Mouse (Mus musculus) splenic B cell, adult 2 months (primary cell): Measurements from ENCODE around the gene Tbx5.

Experiments
- DNase-seq: peaks from one replicate; pipeline ENCODE4 v3.0.0-alpha.2; 2011; ENCODE audit warnings: low read depth, low spot score
- H3K27me3 ChIP-seq: 2 replicates; pipeline ENCODE4 v1.6.1; 2012; ENCODE audit warnings: mild to moderate bottlenecking, low read length, moderate library complexity, mixed read lengths; ENCODE audit not compliant: control insufficient read depth, poor library complexity, insufficient read depth, severe bottlenecking
- H3K36me3 ChIP-seq: 2 replicates; pipeline ENCODE4 v1.6.1; 2012; ENCODE audit warnings: mild to moderate bottlenecking, low read length, moderate library complexity, mixed read lengths; ENCODE audit not compliant: control insufficient read depth, poor library complexity, insufficient read depth, severe bottlenecking

Tbx5 gene

DNA sequence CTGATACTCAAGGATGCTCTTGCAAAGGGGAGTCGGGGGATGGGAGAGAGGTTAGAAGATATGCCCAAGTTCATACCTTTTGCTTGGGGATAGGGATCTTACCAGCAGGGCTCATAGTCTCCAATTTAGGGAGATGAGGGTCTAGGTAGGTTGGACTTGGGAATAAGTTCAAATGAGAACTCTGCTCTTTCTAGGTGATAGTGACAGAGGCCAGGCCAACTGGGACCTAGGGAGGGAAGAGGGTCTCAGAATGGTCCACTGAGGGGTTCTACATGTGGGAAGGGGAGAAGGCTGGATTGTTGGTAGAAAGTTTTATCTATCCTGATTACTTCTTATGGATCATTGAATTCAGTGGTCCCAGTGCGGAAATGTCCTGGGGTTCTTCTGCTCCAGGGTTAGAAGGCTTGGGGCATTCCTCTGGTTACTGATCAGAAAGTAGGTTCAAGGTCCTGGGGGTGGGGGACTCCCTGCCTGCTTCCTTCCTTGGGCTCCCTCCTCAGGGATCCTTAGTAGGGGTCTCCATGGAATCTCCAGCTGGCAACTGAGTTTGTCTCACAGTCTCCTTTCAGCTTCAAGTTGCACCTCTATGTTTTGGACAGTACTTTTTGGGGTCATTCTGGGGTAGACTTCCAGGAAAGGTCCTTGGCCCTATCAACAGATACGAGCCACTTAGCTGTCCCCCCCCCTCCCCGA lies 10.4 kb downstream of the Tbx5 start:
- no peak for DNase-seq
- H3K27me3 ChIP-seq, result no peaks in the 10 kb centered on the region; the same call in 1 of the 2 replicates
- no peaks in the 10 kb centered on the region for H3K36me3 ChIP-seq

DNA sequence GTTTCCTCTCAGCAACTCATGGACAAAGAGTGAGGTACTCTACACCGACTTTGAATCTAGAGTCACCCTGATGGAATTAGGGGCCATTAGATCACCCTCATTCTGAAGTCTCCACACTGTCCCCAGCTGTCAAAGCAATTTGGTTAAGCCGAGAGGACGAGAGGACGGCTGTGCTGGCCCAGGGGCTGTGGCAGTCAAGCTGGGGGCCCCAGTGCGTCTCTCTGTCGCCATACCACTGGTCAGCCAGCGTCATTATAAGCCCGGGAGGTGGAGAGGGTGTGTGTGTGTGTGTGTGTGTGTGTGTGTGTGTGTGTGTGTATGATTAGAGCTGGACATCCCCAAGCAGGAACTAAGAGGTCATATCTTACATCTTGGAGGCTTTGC lies 10.9 kb downstream of the Tbx5 start:
- no peak for DNase-seq
- Histone ChIP-seq H3K36me3 (no peaks in the 10 kb centered on the region), H3K27me3 (no peaks in the 10 kb centered on the region; the same call in 1 of the 2 replicates)

DNA sequence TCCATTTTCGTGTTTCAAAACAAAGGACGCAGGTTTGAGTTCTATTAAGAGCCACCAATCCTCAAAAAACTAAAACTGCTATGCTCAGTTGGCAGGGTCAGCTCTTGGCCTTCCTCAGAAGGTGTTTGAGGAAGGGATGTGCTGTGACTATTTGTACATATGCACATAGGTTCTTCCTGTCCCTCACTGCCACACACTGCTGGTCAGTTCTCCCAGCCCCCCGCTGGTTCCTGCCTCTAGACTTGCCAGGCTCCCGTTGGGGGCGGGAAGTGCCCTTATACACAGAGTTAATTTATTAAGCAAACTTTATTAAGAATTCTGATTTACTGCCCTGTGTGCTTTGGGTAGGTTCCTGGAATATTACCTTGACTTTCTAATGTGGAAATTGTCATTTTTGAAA lies 11.9 kb downstream of the Tbx5 start:
- H3K36me3 ChIP-seq, result no peaks in the 10 kb centered on the region
- no peak for DNase-seq
- no peaks in the 10 kb centered on the region; the same call in 1 of the 2 replicates for H3K27me3 ChIP-seq

DNA sequence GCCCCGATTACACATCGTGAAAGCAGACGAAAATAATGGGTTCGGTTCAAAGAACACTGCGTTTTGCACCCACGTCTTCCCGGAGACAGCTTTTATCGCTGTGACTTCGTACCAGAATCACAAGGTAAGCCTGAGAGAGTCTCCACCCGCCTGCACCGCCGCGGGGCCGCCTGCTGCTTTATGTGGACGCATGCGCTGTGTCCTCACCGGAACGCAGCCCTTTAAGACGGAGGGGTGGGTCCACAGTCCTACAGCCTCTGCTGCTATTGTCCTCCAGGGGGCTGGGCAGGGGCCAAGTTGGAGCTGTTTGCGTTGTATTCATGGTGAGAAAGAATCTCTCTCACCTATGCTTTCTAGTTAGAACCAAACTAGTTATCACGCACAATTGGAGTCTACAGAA lies 12.5 kb downstream of the Tbx5 start:
- no peak for DNase-seq
- Histone ChIP-seq H3K36me3 (no peaks in the 10 kb centered on the region), H3K27me3 (no peaks in the 10 kb centered on the region; the same call in 1 of the 2 replicates)

DNA sequence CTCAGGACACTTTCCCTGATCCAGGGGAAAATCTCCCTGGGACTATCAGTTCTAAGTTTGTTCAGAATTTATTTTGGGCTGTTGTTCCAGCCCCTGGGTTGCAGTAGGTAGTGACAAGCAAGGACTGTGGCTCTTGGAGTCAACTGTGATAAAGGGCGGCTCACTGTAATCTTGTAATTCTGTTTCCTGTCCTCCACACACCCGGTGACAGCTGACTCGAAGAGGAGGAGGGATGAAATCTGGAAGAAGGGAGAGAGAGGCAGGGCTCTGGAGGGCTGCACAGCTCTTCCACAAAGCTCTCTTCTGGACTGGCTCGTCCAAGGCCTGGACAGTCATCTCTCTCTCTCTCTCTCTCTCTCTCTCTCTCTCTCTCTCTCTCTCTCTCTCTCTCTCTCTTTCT lies 24.6 kb downstream of the Tbx5 start:
- no peaks in the 10 kb centered on the region for H3K36me3 ChIP-seq
- no peak for DNase-seq
- H3K27me3 ChIP-seq, result no peaks in the 10 kb centered on the region

DNA sequence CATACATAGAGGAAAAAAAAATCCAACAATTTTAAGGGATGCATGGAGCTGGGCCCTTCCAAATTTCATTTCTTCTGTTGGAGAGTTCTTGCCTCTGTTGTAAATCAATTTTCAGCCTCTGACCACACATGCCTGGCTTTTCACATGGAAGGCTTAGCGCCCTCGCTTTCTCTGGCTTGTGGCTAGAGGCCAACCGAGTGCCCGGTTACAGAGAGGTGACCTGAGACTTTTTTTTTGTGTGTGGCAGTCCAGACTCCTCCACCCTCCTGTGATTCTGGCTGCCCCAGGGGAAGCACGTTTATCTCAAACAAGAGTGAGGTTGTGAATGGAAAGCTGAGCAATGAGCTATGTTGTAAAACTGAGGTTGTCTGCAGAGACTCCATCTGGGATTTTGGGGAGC lies 28.8 kb downstream of the Tbx5 start:
- H3K27me3 ChIP-seq, result no peaks in the 10 kb centered on the region
- H3K36me3 ChIP-seq, result no peaks in the 10 kb centered on the region
- DNase-seq, result no peak

DNA sequence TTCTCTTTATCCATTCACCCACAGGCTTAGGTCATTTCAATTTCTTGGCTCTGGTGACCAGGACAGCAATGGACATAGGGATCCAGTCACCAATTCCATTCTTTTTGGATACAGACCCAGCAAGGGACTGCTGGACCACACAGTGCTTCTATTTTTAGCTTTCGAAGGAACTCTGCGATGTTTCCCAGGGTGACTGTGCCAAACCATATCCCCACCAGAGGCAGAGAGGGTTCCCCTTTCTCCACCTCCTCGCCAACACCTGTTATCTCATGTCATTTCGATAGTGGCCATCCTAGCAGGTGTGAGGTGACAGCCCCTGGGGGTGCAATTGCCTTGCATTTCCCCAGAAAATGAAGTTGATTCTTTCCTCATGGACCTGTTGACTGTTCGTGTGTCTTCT lies 30.0 kb downstream of the Tbx5 start:
- DNase-seq, result no peak
- no peaks in the 10 kb centered on the region for H3K27me3 ChIP-seq

DNA sequence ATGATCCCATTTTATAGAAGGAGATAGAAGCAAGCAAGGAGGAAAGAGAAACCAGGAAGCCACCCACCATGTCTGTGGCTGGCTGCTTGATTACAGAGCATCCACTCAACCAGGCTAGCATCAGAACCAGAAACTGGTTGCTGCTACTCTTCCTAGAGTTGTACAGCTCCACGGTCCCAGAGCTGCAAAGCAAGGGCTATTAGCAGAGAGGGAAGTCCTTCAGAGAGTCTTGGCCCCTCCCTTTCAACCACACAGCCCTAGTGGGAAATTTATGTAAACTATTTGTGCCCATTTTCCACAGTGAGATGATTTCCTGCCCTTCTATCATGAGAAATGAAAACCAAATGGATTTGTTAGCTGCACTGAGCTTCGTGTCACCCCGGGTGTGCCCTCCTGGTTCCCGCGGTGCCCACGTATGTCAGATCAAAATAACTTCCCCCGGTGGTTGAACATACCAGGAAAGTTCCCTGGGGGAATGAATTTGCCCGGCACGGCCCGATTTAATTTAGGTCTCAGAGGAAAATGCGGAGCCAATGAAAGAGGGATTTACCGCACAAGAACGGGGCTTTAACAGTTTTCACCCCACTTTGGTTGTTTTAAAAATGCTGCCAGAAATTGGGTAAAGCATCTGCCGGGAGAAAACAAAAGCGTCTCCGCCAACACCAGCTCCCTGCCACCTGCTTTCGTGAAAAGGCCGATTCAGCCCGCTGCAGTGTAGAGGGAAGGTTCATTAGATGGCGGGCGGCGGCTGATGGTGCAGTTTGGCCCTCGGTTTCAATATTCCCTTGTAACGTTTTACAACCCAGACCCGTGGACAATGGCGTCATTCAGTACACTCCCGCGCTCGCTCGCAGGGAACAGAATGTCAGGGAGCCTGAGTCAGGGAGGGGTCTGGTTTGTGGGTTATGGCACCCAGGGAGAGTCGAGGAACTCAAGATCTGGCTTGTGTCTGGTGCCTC lies 34.1 kb downstream of the Tbx5 start:
- Histone ChIP-seq H3K27me3 (no peaks in the 10 kb centered on the region; the same call in 1 of the 2 replicates), H3K36me3 (no peaks in the 10 kb centered on the region)
- no peak for DNase-seq

More for the DNA sequence above, 30.0 kb downstream of the Tbx5 start:
- no peaks in the 10 kb centered on the region for H3K36me3 ChIP-seq

DNA sequence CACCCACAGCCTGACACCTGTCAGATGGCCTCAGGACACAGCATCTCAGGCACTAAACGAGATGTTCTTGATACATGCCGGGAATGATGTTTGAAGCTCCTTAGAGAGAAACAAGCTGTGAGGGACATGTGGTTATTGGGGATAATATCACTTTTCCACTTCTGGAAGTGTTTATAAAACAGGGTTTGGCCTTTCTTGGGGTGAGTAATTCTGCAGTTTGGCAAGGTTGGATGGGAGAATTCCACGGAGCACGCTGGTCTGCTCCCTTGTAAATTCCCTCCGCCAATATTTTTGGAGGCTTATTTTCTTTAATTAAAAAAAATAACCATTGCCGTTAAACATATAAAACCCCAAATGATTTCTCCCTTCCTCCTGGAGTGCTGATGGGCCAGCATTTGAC lies 35.5 kb downstream of the Tbx5 start:
- no peak for DNase-seq
- Histone ChIP-seq H3K36me3 (no peaks in the 10 kb centered on the region), H3K27me3 (no peaks in the 10 kb centered on the region; the same call in 1 of the 2 replicates)

DNA sequence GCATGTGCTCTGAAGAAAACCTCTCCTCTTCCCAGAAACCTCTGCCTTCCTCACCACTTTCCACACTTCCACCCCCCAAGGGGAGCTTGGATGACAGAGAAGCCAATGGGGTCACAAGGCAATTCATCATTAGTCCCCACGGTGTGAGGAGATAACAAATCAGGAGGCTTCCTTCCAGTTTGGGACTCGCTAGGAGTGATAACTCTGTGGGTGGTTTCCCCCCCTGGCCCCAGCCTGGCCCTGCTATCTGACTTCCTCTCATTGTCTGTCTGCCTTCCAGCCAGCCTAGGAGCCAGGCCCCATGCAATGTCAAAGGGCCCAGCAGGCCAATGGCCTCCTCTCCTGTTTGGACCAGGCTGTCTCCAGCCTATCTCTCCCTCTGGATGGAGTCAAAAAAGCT lies 43.0 kb downstream of the Tbx5 start:
- Histone ChIP-seq H3K36me3 (no peaks in the 10 kb centered on the region), H3K27me3 (no peaks in the 10 kb centered on the region)
- DNase-seq, result no peak

DNA sequence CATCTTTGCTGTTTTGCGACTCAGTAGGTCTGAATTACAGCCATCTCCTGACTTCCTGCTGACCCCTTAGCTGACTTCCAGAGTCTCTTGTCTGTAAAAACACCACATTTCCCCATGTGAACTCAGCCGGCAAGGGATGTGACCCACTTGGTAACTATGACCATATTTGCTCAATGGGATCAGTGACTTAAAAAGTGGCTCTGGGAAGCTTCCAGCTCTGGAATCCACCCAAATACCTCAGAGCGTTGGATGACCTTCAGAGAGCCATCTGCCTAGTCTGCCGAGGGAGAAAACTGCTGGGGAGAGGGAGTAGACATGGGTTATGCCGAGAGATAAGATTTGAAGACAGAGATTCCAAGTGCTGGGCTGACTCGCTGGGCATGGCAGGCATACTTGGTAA lies 44.7 kb downstream of the Tbx5 start:
- DNase-seq, result no peak
- H3K27me3 ChIP-seq, result no peaks in the 10 kb centered on the region
- no peaks in the 10 kb centered on the region for H3K36me3 ChIP-seq

DNA sequence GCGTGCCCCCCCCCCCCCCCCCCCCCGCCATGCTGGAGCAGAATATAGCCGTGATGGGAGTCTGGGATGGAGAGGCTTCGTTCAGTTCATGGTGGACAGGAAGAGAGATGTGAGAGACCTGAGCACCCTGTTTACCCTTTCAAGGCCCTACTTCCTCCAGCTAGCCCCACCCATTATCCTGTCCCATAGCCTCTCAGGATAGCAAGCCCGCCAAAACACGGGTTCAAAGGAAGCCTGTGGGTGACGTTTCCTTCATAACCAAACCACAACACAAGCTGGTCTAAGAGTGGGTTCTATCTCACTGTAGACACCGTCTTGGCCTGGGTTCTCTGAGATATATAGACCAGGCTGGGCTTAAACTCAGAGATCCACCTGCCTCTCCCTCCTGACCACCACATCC lies 53.1 kb downstream of the Tbx5 start:
- no peak for DNase-seq
- Histone ChIP-seq H3K27me3 (no peaks in the 10 kb centered on the region), H3K36me3 (no peaks in the 10 kb centered on the region)

DNA sequence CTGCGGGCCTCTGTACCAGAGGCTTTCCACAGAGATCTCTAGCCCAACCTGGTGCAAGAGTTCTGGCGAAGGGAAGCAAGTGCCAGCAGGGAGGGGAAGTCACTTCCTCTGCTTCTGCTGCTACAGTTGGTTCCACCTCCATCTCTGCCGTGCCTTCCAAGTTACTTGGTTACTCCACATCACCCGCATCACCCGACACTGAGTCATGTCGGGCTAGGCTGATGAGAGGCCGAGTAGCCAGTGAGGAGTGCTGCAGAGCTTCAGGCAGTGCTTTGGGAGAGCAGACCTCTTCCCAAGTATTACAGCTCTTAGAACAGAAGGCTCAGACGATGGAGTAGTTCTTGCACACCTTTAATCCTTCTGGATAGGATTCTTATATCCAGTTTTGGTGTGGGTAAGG lies 54.9 kb downstream of the Tbx5 start:
- Histone ChIP-seq H3K27me3 (no peaks in the 10 kb centered on the region), H3K36me3 (no peaks in the 10 kb centered on the region)
- no peak for DNase-seq

DNA sequence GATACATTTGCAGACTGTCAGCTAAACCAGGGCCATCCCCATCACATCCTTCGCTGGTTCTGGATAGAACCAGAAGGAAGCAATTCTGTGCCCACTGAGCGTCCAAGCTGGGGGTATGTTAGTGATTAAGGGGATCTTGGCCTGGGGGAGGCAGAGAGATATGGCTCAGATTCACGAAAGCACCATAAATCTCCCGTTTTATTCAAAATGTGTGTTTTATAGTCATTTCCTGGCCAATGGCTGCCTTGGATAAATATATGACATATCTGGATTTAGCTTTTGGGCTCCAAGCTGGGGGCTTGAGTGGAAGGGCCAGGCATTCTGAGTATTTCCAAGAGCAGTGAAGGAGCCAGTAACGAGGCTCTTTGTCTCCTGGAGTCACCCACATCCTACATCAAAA lies 59.5 kb downstream of the Tbx5 start:
- H3K36me3 ChIP-seq, result no peaks in the 10 kb centered on the region
- H3K27me3 ChIP-seq, result no peaks in the 10 kb centered on the region
- DNase-seq, result no peak

DNA sequence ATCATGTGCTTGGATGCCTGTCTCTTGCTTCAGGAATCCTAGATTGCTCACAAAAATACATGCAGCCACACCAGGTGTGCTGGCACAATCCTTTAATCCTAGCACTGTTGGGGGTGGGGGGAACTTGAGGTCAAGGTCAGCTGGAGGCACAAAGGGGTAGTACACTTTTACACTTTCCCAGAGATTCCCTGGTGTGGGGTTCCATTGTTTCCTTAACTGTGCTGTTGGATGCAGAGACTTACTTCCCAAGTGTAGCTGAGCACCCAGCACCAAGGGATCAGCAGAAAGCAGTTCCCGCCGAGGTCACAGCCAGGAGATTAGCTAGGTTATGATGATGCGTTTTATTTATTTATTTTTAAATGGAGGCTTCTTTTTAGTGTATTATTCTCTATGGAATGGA lies 60.6 kb downstream of the Tbx5 start:
- Histone ChIP-seq H3K36me3 (no peaks in the 10 kb centered on the region), H3K27me3 (no peaks in the 10 kb centered on the region)
- no peak for DNase-seq
